Comparison of ENCODE assay signal across 27 mouse cellular contexts in genomic region chr8:90182807-90183206, GRCm38 (mm10).
DNase-seq lines count a peak whose midpoint lies in the region; ATAC-seq and TF ChIP-seq lines count a peak whose summit lies in the region.
"Had no signal": no experiment of that assay in that cellular context is flagged by ENCODE, and none has a peak within 500 bp of the region (broad histone marks: within the 10 kb centered on the region; RNA-seq: fewer than 3 reads in every experiment).

No protein-coding gene starts in this region.

- H3K9ac ChIP-seq in neural tube, embryonic 13.5 days: no peak overlapping the region
- H3K9ac ChIP-seq in neural tube, embryonic 15.5 days (replicated peaks): no peak overlapping the region
- H3K9ac ChIP-seq: embryonic facial prominence, embryonic 13.5 days; embryonic facial prominence, embryonic 15.5 days; forebrain, embryonic 12.5 days; forebrain, postnatal 0 days had no signal

- no peak for ATAC-seq in neural tube, embryonic 13.5 days (ENCODE audit: low read depth)
- no peak for ATAC-seq in neural tube, embryonic 15.5 days (ENCODE audit: low FRiP score)
- ATAC-seq in megakaryocyte-erythroid progenitor cell, adult 5-6 weeks (replicated peaks; ENCODE audit: low FRiP score, low TSS enrichment, poor library complexity, severe bottlenecking): no peak
- ATAC-seq: activated CD4-positive, CD25-positive, alpha-beta regulatory T cell, adult 4 months; forebrain, embryonic 14.5 days; forebrain, postnatal 0 days; Patski had no signal

- TF ChIP-seq POLR2A in brain, embryonic 14.5 days (IDR thresholded peaks at IDR 0.05; ENCODE audit: borderline replicate concordance, extremely low read depth, insufficient read depth, insufficient read length, poor library complexity, severe bottlenecking): no peak

- no peaks in the 10 kb centered on the region for H3K9me3 ChIP-seq in neural tube, embryonic 13.5 days
- H3K9me3 ChIP-seq in neural tube, embryonic 15.5 days (replicated peaks): no peaks in the 10 kb centered on the region
- H3K9me3 ChIP-seq: embryonic facial prominence, embryonic 13.5 days; embryonic facial prominence, embryonic 15.5 days; forebrain, embryonic 10.5 days; forebrain, embryonic 12.5 days had no signal

- TF ChIP-seq CTCF in brain, embryonic 14.5 days (IDR thresholded peaks at IDR 0.05; ENCODE audit: borderline replicate concordance, extremely low read depth, insufficient read depth, insufficient read length): no peak

- WGBS in neural tube, embryonic 13.5 days: 47% methylated on average over 6 of the region's 6 CpGs
- WGBS in neural tube, embryonic 15.5 days: 45% methylated on average over 6 of the region's 6 CpGs

- no peak overlapping the region for H3K4me2 ChIP-seq in neural tube, embryonic 13.5 days
- no peak overlapping the region for H3K4me2 ChIP-seq in neural tube, embryonic 15.5 days
- H3K4me2 ChIP-seq: embryonic facial prominence, embryonic 13.5 days; embryonic facial prominence, embryonic 15.5 days; forebrain, embryonic 12.5 days had no signal

- no peak overlapping the region for H3K4me3 ChIP-seq in neural tube, embryonic 13.5 days
- H3K4me3 ChIP-seq in neural tube, embryonic 15.5 days (replicated peaks): no peak overlapping the region
- H3K4me3 ChIP-seq: embryonic facial prominence, embryonic 13.5 days; embryonic facial prominence, embryonic 15.5 days; erythroblast, embryonic 14.5 days; forebrain, embryonic 10.5 days; forebrain, embryonic 12.5 days had no signal

- 0 out of 2 replicates have a peak overlapping the region, but pooled peaks have one; percentile 29 for H3K27ac ChIP-seq in neural tube, embryonic 13.5 days (replicated peaks)
- H3K27ac ChIP-seq in neural tube, embryonic 15.5 days (replicated peaks): no peak overlapping the region
- H3K27ac ChIP-seq: embryonic facial prominence, embryonic 13.5 days; embryonic facial prominence, embryonic 15.5 days; forebrain, embryonic 10.5 days; forebrain, embryonic 12.5 days had no signal

- no peaks in the 10 kb centered on the region for H3K27me3 ChIP-seq in neural tube, embryonic 13.5 days
- H3K27me3 ChIP-seq in neural tube, embryonic 15.5 days (replicated peaks): no peaks in the 10 kb centered on the region
- H3K27me3 ChIP-seq: embryonic facial prominence, embryonic 13.5 days; embryonic facial prominence, embryonic 15.5 days; Patski had no signal

- no peaks in the 10 kb centered on the region for H3K36me3 ChIP-seq in neural tube, embryonic 13.5 days
- H3K36me3 ChIP-seq in neural tube, embryonic 15.5 days: no peaks in the 10 kb centered on the region
- H3K36me3 ChIP-seq: embryonic facial prominence, embryonic 13.5 days; embryonic facial prominence, embryonic 15.5 days; forebrain, embryonic 10.5 days; forebrain, embryonic 12.5 days; G1E had no signal

- peaks cover 10% of the 10 kb centered on the region; the same call in 1 of the 2 replicates for H3K4me1 ChIP-seq in neural tube, embryonic 13.5 days (replicated peaks)
- 0 out of 2 replicates have a peak, but pooled peaks cover 3% of the 10 kb centered on the region for H3K4me1 ChIP-seq in neural tube, embryonic 15.5 days
- H3K4me1 ChIP-seq: embryonic facial prominence, embryonic 13.5 days; embryonic facial prominence, embryonic 15.5 days had no signal

- DNase-seq in ES-CJ7 (ENCODE audit: low read depth, low spot score) (peak; percentile 17), R1 (ENCODE audit: low read depth, low spot score) (peak; percentile 69)
- DNase-seq in brain, embryonic 14.5 days (ENCODE audit: low read depth): peak; percentile 47
- DNase-seq in thymus, postnatal 4 days: no peak
- DNase-seq: adrenal gland, adult 8-10 months; adrenal gland, postnatal 14 days; adrenal gland, postnatal 36 days; cerebellum, adult 11 months; cerebellum, adult 18-20 months; cerebellum, adult 8-10 months; cerebellum, adult 9-11 months; cerebellum, postnatal 14 days; cerebellum, postnatal 36 days; embryo, embryonic 11 days; forebrain, postnatal 0 days had no signal
